Mouse (Mus musculus): ENCODE data around the gene Pga5.
A peak's percentile ranks its signal among the peaks of the same experiment; 100 is the strongest.

The Pga5 gene

DNA sequence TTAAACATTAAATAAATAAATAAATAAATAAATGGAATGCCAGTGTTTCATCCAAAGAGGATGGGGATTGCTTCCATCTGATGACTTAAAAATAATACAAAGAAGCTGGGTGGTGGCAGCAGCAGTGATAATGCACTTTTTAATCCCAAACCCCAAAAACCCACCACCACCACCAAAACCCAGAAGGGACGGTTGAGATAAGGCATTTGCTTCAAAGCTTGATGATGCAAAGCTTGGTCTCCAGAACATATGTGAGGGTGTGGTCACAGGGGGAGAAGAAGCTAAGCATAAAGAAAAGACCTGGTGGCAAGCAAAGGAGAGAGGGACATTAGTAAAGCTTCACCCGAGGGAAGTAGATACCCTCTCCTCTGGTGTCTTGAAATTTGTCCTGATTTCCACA is 16.0 kb downstream of the Pga5 start:
- peak; percentile 72 for DNase-seq

DNA sequence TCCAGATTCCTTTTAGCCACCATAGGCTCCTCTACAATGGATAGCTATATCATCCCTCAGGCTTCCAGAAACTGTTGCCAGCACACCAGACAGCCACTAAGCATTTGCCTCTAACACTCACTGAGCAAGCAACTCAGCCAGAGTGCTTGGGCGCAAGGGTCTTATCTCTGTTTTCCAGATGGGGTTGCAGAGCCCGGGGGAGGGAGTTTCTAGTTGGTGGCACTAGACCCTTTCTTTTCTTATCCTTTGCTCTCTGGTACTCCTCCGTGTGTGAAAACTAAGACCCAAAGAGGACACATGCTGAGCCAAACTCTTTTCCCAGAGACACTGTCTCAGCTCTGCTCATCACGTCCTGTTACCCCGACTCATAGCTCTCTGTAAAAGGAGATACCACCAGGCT is 16.5 kb downstream of the Pga5 start:
- DNase-seq = peak; percentile 89

DNA sequence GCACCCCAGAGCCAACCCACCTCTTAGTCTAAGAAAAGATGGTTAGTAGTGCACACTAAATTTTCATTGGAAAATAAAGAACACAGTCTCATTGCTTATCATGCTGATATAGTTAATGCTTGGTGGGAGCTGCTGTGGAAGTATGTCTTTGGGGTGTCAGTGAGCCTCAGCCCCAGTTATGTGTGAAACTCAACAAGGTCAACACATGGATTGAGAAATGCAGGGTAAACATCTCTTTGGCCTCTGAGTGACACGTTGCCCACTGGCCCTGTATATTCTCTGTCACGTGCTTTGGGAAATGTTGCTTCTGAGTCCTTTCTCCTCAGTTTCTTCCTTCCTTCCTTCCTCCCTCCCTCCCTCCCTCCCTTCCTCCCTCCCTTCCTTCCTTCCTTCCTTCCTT is 19.5 kb downstream of the Pga5 start:
- DNase-seq = no peak

DNA sequence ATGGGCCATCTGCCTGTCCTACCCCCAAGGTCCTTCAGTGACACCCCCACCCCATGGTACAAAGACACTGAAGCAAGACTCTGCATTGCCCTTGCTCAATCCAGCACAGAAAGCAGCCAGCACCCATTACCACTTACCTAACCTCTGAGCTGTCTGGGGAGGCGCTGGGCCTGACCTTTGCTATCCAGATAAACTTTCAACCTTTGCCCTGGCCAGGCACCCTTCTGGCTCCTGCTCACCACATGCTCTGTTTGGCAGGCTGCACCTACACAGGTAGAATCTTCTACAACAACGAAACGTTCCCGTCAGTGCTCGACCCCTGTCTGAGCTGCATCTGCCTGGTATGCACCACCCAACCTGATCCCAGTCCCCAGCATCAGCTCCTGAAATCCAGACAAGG is 20.1 kb downstream of the Pga5 start:
- DNase-seq = peak; percentile 47

DNA sequence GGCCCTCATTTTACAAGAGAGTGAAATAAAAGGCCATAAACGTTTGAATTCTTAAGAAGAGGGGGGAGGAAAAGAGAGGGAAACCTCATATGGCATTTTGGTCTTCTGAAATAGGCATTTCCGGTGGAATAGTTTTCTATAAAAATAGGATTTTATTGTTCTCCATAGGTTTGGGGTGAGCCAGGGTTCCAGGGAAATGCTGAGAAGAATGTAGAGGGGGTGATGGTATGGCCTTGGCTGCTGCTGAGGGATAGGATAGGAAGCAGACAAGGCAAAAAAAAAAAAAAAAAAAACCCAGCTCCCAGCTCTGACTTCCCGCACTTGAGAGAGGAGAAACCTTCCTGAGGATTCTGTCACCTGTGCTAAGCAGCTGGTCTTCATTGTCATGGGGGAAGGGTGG is 21.8 kb downstream of the Pga5 start:
- no peak for DNase-seq

DNA sequence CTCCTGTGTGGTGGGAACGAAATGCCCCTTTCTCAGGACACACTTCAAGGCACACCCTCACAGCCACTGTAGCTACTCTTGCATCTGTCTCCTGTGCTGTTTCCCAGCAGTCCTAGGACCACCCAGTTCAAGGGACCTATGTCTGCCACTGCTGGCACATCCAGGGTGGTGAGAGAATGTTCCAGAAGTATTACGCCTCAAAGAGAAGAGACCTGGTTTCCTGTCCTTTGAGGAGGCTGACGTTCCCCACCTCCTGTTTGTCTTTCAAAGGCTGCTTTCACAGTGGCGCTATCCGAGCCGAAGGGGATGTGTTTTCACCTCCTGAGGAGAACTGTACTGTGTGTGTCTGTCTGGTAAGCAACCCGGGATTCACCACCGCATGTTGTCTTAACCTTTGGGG is 29.7 kb downstream of the Pga5 start:
- DNase-seq = no peak

DNA sequence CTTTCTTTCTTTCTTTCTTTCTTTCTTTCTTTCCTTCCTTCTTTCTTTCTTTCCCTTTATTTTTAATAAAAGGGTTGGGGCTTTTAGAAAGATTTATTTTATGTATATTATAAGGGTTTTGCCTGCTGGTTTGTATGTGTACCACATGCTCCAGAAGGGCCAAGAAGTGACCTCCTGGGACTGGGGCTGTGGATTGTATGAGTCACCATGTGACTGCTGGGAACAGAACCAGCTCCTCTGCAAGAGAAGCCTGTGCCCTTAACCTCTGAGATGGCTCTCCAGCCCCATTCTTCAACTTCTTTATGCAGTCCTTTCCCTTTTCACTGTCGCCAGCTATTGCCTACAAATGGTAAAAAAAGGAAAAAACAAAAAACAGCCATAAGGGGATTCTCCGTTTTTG is 32.3 kb downstream of the Pga5 start:
- DNase-seq = no peak

DNA sequence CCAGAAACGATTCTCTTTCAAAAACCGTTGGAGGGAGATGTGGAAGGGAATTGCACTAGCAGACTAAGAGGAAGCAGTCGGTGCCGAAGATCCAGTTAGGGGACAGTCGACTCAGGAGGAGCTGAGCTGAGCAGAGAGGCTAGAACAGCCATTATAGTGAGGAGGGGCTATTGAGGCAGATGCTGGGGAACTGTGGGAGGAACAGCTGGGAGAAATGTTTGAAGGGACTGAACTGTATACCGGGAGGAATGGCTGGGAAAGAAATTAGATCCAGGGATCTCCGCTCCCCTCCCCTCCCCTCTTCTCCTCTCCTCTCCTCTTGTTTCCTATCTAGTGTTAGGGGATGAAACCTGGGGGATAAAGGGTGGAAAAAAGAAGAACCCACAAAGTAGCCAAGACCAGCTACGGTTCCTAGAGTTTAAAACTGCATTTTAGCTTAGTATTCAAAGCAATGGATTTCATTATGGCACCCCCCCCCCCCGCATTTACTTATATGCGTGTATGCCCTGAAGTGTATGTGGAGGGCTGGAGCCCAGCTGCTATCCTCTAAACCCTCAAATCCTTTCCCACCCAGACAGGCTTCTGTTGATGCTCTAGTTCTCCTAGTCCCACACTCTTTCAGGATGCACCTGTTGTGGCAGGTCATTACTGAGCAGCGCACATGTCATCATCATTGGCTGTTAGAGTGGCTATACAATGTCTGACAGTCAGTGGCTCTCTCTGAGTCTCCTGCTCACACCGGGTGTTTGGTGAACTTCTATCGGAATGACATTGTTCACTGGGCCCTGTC is 37.1 kb downstream of the Pga5 start:
- no peak for DNase-seq

DNA sequence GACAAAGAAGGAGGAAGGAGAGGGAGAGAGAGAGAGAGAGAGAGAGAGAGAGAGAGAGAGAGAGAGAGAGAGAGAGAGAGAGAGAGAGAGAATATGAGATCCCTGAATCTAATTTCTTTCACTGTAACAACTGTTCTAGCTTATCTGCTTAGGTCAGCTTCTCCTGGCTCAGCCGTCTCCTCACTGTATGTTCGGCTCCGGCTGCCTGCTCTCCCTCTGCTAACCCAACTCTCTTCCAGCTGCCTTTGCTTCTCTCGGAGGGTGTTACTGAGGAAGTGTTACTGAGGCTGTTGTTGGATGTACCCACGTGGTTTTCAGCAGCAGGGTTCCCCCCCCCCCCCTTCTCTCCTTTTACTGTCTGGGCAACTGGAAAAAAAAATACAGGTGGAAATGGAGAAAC is 37.8 kb downstream of the Pga5 start:
- DNase-seq = peak; percentile 59

DNA sequence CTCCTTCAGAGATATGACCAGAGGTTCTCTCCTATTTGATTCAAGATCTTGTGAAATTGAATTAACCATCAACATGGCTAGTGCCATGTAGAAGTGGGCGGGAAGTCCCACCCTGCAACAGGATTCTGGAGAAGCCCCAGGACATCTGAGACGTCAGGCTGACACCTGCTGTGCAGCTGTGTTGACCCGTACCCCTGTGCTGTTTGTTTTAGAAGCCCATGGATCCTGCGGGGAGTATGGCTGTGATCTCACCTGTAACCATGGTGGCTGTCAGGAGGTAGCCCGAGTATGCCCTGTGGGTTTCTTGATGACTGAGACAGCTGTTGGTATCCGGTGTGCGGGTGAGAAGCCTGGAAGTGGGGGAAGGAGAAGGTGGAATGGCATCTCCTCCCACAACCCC is 40.0 kb downstream of the Pga5 start:
- no peak for DNase-seq

DNA sequence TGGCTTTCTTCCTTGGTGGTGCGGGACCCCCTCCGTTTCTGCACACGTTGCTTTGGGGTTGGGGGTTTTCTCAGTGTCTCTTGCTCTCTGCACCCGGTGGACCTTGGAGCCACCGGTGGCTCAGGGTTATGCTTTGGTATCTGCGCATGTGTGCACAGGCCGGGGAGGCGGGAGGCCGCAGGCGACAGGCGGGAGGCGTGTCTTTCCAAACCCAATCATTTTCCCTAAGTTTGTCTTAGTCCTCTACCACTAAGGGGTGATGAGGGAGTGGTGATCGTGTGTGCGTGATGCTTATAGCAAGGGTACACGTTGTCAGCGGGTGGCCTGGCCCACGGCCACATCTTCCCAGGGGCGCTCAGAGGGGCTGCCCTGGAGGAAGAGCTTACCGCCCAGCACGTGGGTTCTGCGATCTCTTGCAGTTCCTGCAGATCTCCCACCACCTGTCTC is 43.0 kb downstream of the Pga5 start:
- DNase-seq = peak; percentile 85

DNA sequence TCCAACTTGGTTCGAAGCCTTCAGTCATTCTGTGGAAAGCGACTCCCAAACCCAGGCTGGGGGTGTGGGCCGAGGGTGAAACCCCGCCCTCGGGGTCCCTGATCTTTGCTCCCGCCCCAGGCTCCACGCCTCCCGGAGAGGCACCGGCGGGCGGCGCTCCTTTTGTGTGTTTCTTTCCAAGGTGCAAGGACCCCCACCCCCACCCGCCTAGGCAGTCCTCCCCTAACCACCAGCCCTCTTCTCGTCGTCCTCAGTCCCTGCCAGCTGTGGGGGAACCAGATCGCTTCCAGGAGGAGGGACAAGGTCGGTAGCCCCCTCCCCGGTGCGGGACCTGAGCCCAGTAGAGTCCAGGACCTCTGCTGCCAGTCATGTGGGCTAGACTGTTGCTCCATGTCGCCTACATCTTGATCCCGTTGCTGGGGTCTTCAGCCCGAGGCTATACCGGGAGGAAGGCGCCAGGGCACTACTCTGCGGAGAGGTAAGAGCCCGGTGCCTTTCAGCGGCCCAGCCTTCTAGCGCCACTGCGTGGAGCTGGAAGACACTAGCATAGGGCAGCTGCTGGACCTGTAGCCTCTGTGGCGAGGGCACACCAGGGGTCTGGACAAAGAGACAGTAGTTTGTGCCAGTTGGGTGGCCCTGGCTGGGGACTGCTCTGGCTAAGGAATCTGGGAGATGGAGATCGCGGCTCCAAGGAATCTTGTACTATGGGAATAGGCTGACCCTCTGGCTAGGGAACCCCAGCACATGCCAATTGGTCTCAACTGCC is 43.6 kb downstream of the Pga5 start, which contains the start of gene Vwce:
Gene Vwce (plus strand): TSS at position 108 of the 766 bp plus-strand sequence.
- DNase-seq = peak; percentile 78
